Mouse (Mus musculus) small intestine, adult 2 months (tissue): ENCODE data around the gene Castor1. TPM values are rescaled to one million over a fixed set of nuclear protein-coding genes. Genes with fewer than 3 reads are reported as not detected.

ENCODE experiments used
- H3K27ac ChIP-seq: fragments of 200-500 bp; 2 replicates; pipeline ENCODE4 v1.5.1; 2012; ENCODE audit warnings: low read depth, low read length, control low read depth, inconsistent platforms; ENCODE audit not compliant: insufficient read depth
- H3K27me3 ChIP-seq: fragments of 200-500 bp; 2 replicates; pipeline ENCODE4 v1.6.1; 2012; ENCODE audit warnings: mild to moderate bottlenecking, moderate library complexity, low read length, inconsistent platforms; ENCODE audit not compliant: control insufficient read depth, insufficient read depth
- H3K36me3 ChIP-seq: fragments of 200-500 bp; 2 replicates; pipeline ENCODE4 v1.6.1; 2012; ENCODE audit warnings: mild to moderate bottlenecking, low read length, control low read depth, inconsistent platforms; ENCODE audit not compliant: control insufficient read depth, insufficient read depth
- H3K4me1 ChIP-seq: fragments of 200-500 bp; 2 replicates; pipeline ENCODE4 v1.6.1; 2012; ENCODE audit warnings: low read length, inconsistent platforms, mixed read lengths; ENCODE audit not compliant: control insufficient read depth, insufficient read depth, insufficient read length
- H3K4me3 ChIP-seq: fragments of 200-500 bp; 2 replicates; pipeline ENCODE4 v1.5.1; 2012; ENCODE audit warnings: low read depth, mild to moderate bottlenecking, control low read depth, inconsistent platforms, low read length, moderate library complexity
- CTCF ChIP-seq: fragments of 200-500 bp; IDR thresholded peaks from 2 replicates; pipeline ENCODE4 v1.5.1; 2012; ENCODE audit warnings: low read depth, mild to moderate bottlenecking, control low read depth, inconsistent platforms, low read length, moderate library complexity, mixed read lengths; ENCODE audit not compliant: insufficient replicate concordance, insufficient read length; ENCODE audit errors: extremely low read depth
- POLR2A ChIP-seq: fragments of 200-500 bp; IDR thresholded peaks from 2 replicates; pipeline ENCODE4 v1.6.1; 2012; ENCODE audit warnings: low read depth, mild to moderate bottlenecking, control low read depth, inconsistent platforms, low read length, moderate library complexity
- WGBS: fragments of 180-500 bp; shearing (Covaris S2); methylation state at CpG from one replicate; pipeline ENCODE4 v1.1.7; 2018; 5-methylcytosine and 5-hydroxymethylcytosine counted together
- polyA plus RNA-seq: library from polyadenylated mRNA; depleted of rRNA; stranded (reverse); fragments of >200 nt; gene quantifications from 2 replicates; pipeline ENCODE4 v1.2.3, GENCODE M21; 2012

Castor1 gene
- polyA plus RNA-seq, 1 experiment: 2.7 TPM

DNA sequence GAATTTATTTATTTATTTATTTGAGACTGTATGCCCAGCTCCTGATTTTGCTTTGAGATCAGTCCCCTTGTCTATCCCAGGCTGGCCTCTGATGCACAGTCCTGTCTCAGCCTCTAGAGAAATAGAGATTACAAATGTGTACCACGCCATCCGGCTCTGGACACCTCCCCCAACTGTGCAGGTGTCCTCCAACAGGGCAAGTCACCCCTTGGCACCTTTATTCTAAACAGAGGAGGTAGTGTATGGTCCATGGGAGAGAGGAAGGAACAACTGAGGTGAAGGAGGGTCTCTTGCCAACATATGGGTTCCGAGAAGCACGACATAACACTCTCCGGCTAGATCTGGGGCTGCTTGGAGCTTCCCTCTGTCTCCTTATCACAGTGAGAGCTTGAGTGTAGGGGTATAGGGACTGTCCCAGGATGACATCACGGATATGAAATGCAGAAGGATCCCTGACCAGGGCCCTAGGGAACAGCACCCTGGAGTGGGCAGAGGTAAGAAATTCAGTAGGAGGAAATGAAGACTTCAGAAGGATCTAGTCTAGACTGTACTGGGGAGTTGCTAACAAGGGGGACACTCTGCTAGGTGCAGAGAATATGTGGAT is 17.1 kb downstream of the Castor1 start:
- no peak overlapping the region for H3K4me3 ChIP-seq
- 91% methylated on average over 6 of the region's 6 CpGs for WGBS
- H3K27me3 ChIP-seq: no peaks in the 10 kb centered on the region
- H3K4me1 ChIP-seq: peaks cover 2% of the 10 kb centered on the region
- H3K27ac ChIP-seq: no peak overlapping the region
- H3K36me3 ChIP-seq: no peaks in the 10 kb centered on the region
- TF ChIP-seq CTCF: no peak
- TF ChIP-seq POLR2A: no peak

DNA sequence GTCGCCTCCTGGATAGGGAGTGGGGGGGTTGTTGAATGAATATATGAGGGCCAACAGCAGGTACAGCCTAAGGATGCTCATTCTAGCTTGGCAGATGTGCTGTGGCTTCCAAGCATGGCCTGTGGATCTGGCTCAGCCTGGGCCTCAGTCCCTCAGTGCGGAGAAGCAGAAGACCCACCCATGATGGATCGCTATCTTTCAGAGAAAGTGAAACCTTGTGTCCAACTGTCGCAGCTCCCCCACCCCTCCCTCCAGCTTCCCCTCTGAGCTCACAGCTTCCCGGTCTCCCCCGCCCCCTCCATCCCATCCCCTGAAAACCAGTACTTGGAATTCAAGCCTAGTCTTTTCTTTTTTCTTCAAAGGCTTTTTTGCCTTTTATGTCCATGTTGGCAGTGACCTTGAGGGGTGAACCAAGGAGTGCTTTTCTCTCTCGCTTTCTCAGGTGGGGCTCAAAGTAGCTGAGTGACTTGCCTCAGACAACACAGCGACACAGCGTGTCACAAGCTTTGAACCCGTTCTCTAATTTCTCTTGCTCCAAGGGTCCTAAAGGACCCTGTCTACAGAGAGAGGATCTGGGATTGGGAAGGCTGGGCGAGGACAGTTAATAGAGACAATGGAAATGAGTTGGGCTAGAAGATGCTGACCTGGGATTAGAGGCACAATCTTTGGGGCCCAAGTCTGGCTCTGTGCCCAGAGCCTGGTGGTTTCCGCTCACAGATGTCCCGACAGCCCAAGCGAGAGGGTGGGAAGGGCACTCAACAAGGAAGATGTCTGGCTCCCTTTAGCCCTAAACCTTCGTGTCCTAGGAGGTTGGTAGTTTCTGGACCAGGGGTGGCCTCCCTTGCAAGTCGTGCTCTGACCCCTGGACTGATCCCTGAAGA is 17.9 kb downstream of the Castor1 start, which contains the start of gene Osm:
Osm (plus strand) TSS at position 756 of the 881 bp plus-strand sequence.
- H3K4me3 ChIP-seq: peak within 1 kb of the TSS; percentile 53
- H3K27me3 ChIP-seq: no peaks in the 10 kb centered on the region
- H3K27ac ChIP-seq: 0 out of 2 replicates have a peak within 1 kb of the TSS, but pooled peaks have one; percentile 14
- 61% methylated on average over 16 of the region's 16 CpGs for WGBS
- H3K36me3 ChIP-seq: no peaks in the 10 kb centered on the region
- H3K4me1 ChIP-seq: peaks cover 2% of the 10 kb centered on the region
- no peak for TF ChIP-seq CTCF
- no peak for TF ChIP-seq POLR2A

DNA sequence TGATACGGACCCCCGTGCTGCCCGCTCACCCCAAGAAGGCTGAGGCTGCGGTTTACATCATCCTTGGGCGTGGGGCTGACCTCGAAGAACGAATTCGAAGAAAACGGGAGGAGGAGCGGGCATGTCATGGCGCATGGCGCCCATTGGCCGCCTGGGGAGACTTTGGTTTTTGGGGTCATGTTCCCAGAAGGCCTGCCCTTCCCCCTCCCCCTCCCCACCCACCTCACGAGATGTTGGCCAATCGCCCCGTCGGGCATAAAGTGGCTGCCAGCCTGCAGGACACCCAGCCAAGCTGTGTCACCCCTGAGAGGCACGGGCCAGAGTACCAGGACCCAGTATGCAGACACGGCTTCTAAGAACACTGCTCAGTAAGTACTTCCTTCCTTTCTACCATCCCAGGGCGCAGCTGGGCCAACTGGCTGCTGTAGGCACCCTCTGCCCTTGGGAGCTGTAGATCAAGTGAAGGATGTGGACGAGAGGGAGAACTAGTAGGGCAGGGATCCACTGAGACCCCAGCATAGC is 18.6 kb downstream of the Castor1 start:
- Histone ChIP-seq H3K4me1 (peaks cover 6% of the 10 kb centered on the region), H3K27me3 (no peaks in the 10 kb centered on the region), H3K36me3 (no peaks in the 10 kb centered on the region), H3K27ac (0 out of 2 replicates have a peak overlapping the region, but pooled peaks have one; percentile 14), H3K4me3 (peak overlapping the region; percentile 53)
- no peak for TF ChIP-seq POLR2A
- no peak for TF ChIP-seq CTCF
- 73% methylated on average over 21 of the region's 21 CpGs for WGBS

DNA sequence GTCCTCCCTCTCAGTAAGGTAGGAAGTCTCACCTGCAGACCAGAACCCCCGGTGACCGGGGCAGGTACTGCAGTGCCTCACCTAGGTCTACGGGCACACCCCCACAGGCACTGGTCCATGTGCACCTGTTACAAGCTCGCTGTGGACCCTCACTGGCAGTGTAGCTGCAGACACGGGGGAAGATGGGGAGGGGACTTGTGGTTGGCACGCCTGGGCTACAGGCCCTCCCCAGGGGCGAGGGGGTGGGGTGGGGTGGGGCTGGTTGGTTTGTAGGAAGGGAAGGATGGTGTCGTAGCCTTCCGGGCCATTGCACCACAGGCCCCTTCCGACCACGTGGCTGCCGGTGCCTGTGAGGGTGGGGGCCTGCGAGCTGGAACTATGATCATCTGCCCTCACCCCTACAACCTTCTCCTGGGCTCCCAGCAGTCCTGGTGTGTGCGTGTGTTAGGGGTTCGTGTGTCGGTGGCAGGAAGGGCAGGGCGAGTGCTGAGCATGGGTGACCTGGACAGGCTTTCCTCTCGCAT is 19.4 kb downstream of the Castor1 start:
- Histone ChIP-seq H3K36me3 (no peaks in the 10 kb centered on the region), H3K27me3 (no peaks in the 10 kb centered on the region), H3K4me1 (peaks cover 6% of the 10 kb centered on the region), H3K4me3 (peak overlapping the region; percentile 53), H3K27ac (no peak overlapping the region)
- no peak for TF ChIP-seq CTCF
- 62% methylated on average over 18 of the region's 18 CpGs for WGBS

DNA sequence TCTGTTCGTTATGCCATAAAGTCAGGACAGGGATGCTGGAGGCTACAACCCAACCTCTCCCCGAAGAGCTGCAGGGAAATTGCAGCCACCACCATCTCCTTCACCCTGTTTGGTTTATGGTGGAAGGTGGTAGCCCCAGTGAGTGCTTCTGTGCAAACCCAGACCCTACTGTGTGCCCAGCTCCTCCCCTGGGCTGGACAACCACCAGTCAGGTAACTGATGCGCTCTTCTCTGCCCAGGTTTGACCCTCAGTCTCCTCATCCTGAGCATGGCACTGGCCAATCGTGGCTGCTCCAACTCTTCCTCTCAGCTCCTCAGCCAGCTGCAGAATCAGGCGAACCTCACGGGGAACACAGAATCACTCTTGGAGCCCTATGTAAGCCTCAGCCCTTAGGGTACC is 20.1 kb downstream of the Castor1 start:
- 82% methylated on average over 6 of the region's 6 CpGs for WGBS
- Histone ChIP-seq H3K36me3 (no peaks in the 10 kb centered on the region), H3K4me3 (no peak overlapping the region), H3K27ac (no peak overlapping the region), H3K27me3 (no peaks in the 10 kb centered on the region), H3K4me1 (peaks cover 6% of the 10 kb centered on the region)
- TF ChIP-seq CTCF (no peak), POLR2A (no peak)

DNA sequence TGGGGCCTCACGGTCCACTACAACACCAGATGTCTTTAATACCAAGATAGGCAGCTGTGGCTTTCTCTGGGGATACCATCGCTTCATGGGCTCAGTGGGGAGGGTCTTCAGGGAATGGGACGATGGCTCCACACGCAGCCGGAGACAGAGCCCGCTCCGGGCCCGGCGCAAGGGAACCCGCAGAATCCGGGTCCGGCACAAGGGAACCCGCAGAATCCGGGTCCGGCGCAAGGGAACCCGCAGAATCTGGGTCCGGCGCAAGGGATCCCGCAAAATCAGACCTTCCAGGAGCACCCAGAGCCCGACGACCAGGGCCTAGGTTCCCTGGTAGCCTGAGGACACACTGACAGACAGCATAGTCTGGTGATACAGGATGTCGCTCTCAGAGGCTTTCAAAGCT is 21.7 kb downstream of the Castor1 start:
- TF ChIP-seq CTCF: no peak
- TF ChIP-seq POLR2A: no peak
- Histone ChIP-seq H3K4me1 (peaks cover 6% of the 10 kb centered on the region), H3K36me3 (no peaks in the 10 kb centered on the region), H3K27me3 (no peaks in the 10 kb centered on the region), H3K27ac (no peak overlapping the region), H3K4me3 (no peak overlapping the region)
- 94% methylated on average over 23 of the region's 23 CpGs for WGBS

DNA sequence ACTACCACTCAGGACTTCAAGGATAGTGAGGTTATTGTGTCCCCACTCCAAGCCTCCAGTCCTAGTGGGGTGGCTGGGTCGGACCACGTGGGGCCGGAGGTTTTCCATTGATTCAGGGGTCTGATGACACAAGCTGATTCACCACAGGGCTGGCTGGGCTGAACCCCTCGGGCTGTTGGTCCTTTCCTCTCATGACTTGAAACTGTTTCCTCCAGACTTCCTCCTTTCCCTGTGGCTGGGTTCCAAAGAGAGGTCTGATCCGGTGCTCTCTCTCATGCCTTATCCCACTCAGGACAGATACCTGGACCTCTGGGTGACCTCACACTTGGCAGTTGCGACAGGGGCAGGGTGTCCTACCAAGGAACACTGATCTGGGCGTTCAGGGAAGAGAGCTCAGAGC is 22.1 kb downstream of the Castor1 start:
- no peaks in the 10 kb centered on the region for H3K36me3 ChIP-seq
- no peak overlapping the region for H3K27ac ChIP-seq
- TF ChIP-seq CTCF (no peak), POLR2A (no peak)
- no peaks in the 10 kb centered on the region for H3K27me3 ChIP-seq
- WGBS: 75% methylated on average over 7 of the region's 7 CpGs
- no peak overlapping the region for H3K4me3 ChIP-seq
- H3K4me1 ChIP-seq: peaks cover 6% of the 10 kb centered on the region
